Mouse (Mus musculus) right cerebral cortex, postnatal 4 days (tissue): ENCODE measurements at regions not wholly inside any gene's neighbourhood (a gene's known extent, or its start where the extent isn't known, plus 50 kb on each side); places are given as distances from the start of the nearest gene placed in this dataset.

Source experiments
- DNase-seq: peaks from one replicate; pipeline ENCODE4 v3.0.0-alpha.2; 2022

DNA sequence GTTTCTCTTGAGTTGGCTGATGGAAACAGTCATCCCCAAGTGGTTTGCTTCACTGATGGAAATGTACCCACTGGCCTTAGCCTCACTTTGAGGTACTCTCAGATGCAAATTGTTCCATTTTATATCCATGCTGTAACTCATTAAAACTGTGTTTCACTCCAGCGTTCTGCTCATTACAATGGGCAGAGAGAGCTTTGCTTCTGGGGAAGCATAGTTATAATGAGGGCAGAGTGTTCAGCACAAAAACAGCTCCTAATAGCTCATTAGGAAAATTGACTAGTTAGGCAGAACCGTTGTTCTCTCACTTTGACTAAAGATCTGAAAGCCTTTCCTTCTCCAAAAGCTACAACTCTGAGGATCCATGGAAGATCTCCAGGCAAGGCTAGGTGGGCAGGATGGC, 771.2 kb downstream of the Ntrk3 start:
- DNase-seq = no peak

DNA sequence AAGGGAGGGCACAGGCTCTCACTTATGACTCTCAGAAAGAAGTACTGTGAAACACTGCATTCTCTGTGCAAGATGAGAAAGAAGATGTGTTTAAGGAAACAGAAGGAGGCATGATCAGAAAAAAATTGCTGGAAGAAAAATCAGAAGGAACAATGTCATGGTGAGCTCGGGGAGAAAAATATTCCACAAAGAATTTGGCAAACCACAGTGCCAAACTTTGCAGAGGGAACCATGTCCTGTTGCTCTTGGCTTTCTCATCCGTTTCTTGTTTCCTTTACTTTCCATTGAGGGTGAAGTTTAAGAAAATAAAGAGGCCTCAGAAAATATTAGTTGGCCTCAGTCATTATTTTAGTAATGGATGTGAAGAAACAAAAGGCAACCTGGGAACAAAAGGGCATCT, 804.4 kb downstream of the Ntrk3 start:
- no peak for DNase-seq

DNA sequence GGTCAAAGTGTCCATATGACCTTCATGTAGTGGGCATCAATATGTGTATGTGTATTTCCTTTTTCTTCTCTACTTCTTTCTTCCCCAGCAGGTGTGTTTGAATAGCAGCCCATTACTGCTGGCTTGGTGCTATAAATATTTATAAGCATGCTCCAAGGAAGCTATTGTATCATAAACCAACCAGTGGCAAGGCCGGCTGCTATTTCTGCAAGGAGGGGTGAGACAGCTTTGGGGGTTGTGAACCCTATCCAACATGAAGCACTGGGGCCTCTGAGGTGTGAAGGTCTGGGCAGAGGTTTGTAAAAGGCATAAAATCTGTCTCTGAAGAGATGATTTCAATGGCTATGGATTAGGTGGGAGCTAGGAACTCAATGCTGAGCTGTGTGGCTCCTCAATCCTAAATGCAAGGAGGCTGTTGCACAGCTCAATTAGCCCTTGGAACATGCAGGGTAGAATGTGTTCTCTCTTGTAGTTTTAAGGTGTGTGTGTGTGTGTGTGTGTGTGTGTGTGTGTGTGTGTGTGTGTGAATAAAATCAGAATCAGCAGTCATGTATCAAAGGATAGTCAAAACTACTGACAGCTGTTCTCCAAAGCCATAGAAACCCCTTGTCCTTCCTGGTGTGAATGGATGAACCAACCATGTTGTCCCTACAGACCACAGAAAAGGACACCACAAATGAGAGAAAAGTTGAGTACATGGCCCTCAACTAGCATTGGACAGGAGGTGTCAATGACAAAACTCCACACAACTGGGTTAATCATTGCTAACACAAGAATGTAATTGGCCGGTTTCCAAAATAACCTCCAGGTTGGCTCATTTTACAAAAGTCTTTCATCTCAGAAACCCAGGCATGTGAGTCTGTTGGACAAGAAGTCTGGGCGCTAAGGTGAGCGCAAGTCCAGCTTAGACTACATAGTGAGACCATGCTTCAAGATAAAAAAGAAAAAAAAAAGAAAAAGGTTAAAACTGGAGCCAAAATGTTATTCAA, 809.0 kb downstream of the Ntrk3 start:
- DNase-seq = no peak

DNA sequence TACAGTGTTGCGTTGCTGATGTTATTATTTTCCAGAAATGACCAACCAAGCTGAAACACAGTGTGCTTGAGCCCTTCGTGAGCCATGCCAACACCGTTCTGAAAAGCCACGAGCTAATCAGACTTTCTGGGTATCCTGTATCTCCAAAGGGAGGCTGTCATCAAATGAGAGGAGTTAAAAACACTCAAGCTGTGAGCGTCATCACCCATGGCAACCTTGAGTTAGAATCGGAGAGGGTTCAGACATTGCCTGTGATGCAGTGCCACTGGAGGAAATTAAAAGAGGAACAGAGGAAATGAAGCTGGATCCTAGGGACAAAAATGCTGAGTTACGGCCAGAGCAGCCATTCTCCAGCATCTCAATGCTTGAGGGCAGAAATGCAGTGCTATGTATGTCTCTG, 838.6 kb downstream of the Ntrk3 start:
- no peak for DNase-seq

DNA sequence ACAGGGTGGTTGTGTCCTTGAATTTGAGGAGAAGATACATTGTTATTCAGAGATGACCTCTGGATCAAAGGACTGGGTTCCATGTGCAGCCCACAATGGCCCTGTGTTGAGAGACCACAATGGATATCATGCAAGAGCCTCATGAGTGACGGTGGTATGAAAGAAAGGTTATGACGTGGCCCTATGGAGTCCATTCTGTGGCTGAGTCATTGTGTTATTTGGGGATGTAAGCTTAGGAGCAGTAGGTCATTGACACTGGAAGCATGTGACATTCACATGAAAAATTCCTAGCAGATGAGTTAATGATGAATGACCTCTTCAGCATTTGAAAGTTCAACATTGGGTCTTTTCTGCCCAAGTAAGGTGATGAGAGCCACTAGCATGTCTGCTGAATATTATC, 849.3 kb downstream of the Ntrk3 start:
- no peak for DNase-seq

DNA sequence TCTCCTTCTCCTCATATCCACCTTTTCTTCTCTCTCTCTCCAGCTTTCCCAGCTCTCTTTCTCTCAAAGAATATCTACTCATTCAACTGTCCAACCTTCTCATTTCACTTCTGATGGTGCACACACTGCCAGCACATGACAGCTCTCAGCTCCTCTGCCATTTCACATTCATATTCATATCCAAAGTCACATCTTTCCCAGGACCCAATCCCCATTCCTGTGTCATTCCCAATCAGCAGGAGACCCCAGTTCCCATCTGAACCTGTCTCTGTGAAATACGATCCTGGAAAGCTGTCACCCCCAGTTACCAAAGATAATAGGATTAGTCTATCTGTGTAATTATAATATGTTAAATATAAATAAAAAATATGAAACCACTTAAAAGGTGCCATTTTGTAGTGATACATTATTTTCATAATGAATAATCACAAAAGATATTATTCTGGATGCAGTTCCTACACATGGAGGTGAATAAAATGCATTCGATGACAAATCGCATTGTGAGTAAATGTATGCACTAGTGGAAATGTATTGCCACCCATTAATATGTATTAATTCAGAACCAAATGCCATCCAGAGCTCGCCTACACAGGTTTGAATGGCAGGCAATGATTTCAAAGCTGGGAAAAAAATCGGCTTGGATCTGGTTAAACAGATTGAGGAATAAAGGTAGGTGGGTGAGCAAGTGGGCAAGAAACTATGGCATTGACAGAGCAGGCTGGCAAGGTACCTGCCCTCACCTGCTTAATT, 855.0 kb downstream of the Ntrk3 start:
- no peak for DNase-seq

DNA sequence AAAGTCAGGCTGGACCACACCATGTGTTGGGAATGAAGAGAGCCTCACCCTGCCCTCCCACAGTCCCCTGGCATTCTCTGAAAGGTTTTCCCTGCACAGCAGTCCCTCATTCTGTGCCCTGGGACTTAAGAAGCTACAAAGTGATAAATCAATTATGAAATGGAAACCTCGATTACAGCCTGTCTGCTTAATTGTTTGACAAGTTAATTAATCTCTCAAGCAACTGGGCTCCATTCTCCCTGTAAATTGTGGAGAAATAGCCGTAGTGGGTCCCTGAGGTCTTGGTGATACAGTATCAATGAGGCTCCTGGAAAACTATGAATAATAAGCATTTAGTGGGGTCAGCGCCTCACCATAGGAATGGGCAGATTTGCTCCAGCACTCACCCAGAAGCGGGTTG, 870.3 kb downstream of the Ntrk3 start:
- DNase-seq = no peak

DNA sequence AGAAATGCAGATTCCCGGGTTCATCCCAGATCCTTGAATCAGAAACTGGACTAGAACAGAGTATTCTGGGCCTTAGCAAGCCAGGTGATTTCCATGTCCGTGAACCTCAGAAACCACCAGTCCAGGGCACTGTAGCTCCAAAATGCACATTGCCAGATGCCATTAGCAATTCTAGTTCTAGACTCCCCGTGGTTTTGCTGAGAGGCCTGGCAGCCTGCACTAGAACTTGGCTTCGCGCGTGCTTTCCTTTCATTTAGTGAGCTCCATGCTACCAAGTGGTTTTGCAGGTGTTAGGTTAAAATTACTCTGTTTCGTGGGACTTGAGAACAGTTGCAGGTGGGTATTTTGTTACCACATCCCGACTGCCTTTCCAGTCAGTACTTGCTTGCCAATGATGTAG, 876.0 kb downstream of the Ntrk3 start:
- DNase-seq = no peak

DNA sequence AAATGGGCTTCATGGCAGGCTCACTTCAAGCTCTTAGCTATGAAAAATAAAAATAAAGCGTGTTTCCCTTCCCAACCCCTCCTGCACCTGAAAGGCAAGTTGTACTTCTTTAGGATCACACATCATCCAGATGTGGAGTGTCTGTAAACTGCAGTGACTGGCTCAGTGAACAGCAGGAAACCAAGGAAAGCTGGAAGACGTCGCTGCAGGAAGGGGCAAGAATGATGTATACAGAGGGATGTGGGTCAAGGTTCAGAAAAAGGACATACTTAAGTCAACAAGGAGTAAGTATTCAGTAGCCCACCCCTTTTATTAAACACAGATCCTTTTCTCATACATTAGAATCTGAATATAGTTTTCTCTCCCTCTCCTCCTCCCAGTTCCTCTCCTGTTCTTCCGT, 879.4 kb downstream of the Ntrk3 start:
- no peak for DNase-seq

DNA sequence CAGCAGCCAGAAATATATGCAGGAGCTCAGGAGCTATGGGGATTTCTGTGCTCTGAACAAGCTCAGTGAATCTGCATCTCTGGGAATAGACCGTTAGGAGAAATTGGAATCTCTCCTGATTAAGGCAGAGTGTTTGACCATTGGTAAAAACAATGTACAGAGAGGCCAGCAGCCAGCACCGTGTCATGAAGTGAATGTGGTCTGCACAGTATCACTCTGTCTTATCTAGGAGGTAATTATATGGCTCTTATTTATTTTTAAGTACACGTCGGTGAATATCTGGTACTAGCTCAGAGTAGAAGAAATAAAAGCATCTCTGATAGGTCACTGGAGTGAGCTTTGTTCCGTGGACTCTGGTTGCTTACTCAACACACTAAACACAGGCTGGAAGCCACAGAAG, 879.8 kb downstream of the Ntrk3 start:
- DNase-seq = no peak

DNA sequence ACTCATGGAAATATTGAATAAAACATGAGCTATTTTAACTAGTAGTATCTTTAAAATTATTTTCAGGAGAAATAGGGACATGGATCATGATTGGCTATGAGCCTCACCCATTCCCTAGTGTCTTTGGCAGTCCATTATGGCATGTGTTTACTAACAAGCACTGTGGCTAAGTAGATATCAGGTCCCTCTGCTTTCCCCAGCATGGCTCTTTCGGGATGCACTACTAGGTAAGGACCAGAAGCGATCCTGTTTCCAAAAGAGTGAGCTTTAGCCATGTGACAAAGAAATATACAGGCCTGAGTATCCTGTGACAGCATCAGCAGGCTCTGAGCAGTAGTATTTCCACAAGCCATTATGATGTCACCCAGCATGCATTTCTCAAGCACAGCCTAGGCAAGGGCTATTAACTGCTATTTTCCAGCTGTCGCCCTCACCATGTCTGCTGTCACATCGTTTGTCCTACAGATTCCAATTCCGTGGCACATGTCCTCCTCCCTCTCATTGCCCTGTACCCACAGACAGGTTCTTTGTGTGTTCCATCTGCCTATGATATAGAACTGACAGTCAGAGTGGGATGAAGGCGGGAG, 882.1 kb downstream of the Ntrk3 start:
- DNase-seq = no peak

DNA sequence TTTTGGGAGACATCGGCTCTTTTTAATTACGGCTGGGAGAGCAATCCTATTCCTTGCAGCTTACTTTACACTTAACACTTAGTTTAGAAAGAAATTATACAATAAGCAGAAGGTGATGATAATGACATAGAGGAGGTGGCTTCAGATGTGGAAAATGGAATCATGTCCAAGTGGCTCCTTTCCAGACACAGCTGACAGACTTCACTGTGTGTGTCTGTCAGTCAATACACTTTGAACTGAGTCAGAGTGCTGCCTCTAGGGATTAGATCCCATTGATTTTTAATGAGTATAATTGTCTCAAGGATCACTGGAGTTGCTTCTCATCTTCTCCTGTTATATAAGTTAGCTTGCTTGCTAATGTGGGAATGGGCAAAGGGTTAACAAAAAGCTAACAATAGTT, 882.7 kb downstream of the Ntrk3 start:
- no peak for DNase-seq

DNA sequence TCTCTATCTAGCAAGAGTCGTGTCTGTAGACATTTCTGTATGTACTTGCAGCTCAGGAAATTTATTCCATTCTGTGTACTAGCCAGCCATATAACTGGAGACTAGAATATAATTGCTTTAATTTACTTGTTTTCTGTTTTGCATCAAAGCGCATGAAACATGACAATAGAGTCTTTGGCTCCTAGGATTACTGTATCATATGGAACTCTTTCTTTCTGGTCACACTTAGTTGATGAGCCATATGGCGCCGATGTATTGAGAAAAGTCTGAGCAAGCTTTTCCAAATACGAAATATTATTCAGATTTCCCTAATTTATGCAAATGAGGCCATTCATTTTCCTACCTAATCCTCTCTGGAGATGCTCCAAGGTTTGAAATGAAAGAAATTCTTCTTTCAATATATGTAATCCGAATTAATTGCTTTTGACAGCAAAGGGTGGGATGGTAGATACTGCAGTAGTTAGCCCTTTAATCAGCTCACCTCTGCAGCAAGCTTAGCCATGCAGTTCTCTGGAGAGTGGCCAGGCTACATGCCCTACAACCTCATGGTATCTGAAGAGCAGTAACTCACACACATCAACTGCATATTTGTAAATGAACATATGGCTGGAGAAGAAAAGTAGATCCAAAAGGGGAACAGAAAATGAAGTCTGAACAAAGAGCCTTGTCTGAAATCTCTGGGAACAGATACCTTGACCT, 913.4 kb downstream of the Ntrk3 start:
- no peak for DNase-seq

DNA sequence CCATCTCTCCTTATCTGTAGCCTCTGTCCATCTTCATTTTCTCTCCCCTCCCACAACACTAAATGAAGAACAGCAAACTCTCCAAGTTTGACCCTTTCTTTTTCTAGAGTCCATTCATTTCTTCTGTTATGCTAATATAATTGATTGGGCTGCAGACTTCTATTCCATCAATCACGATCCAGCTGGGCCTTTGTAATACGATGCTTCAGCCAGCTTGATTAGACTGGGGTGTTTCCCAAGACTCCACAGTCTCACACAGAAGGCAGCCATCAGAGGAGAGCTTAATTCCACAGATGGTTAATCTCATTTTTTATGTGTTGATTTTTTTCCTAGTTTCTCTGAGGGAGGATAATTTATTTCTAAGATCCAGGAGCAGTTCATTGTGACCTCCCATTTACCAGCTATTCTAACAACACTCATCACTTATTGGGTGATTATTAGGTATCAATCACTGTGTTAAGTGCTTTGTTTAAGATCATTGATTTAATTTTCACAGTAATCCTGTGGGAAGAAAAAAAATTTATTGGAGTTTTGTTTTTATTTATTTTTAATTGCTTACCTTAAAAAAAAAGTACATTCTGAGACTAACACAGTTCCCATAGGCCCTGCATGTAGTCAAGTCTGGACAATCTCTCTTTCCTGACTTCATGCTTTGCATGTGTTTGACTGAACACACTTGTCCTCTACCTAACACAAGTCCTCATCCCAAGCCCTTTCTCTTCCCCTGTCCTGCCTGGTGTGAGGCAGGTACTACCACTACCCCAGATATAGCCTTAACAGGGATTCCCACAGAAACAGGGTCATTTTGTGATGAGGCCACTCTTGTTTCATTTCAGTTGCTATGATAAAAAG, 925.5 kb downstream of the Ntrk3 start:
- DNase-seq = no peak

DNA sequence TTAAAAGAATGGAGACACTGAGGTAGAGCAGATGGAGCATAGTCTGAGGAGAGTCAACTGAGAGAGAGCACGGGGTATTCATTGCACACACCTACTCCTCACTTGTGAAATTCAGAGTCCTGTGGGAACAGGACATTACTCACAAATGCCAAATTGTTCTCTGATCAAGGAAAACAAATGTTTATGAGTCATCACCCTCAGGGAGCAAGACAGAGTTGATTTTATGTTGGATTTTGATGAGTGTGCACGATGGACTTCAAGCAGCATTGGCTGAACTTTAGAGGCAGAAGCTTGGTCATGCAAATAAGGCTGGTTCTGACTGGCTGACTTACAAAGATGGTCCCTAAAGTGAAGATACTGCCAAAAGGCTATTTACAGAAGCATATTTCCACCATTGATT, 951.0 kb downstream of the Ntrk3 start:
- DNase-seq = no peak

DNA sequence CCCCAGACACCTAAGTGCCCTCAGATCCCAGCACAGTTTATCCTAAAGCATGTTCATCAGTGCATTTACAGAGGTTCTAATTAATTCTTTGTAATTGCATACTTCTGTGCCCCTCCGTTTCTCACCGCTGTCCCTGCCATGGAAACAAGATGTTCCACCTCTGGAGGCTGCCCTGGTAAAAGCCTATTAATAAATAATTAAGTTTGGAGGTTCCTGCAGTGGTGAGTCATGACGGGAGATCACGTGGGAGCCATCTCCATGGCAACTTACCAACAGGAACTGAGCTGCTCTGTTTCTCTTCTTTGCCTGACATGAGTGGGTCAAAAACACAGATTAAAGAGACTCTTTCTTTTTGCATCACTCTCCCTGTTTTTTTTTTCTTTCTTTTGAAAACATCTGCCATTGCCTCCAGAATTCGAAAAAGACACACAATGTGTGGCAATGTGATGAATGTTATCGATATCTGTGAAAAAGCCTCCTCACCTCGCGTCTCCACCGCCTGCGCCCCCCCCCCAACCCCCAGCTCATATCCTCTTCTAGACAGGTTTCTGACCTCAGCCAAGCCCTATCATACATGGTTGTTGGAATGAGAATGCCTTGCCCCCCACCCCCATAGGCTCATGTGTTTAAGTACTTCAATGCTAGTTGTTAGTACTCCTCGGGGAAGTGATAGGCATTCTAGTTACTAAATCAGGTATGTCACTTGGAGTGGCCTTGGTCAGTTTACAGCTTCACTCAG, 965.9 kb downstream of the Ntrk3 start:
- DNase-seq = peak; percentile 12

DNA sequence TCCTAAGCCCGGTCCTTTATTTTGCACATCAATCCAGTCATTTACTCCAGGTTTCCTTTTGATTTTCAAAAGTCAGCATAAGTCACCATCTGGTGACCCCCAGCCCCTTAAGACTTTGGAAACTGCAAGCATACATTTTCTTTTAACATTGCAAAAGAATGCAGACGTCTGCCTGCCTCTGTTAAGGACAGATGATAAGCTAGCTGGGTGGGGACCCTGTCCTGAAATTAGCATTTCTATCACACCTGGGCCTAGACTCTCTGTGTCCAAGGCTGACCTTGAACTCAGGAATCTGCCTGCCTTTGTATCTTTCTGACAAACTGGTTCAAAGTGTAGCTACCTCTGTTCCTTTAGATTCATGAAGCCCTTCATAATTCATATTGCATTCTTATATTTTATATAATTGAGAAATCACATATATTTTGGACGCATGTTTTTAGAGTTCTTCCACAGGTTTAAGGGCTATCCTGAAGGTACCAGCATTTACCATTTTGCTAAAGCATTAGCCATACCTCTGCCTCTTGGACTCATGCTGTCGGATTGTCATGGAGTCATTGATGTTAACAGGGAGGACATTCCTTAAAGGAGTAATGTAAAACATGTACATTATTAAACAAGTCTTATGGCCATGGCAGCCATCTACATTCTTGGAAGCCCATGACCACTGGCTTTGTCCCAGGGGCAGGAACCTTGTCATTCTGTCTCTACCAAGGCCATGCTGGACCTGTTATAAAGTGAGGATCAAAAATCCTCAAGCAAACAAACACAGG, 998.6 kb downstream of the Ntrk3 start:
- no peak for DNase-seq
